Mouse (Mus musculus): ENCODE measurements at regions not wholly inside any gene's neighbourhood (a gene's known extent, or its start where the extent isn't known, plus 50 kb on each side); places are given as distances from the start of the nearest gene placed in this dataset.

DNA sequence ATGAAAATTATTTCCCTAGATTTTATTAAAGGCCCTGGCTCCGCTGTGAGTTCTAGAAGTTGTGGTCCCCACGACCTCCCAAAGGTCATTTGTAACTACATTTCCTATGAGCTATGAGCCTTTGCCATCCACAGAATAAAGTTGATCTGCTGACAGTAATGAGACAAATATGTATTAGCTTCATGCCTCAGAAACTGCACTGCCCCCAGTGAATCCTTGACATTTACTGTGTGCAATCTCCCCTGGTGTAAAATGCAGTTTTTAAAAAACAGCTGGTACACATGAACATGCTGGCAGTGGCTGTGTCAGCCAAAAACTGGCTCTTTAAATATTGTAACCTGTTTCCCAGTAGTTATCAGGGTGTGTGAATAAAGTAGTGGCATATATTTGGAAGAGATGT lies 907.7 kb upstream of the Tenm2 start:
- no peak overlapping the region for H3K4me3 ChIP-seq (ENCODE audit: insufficient read depth, low read length)
- H3K4me1 ChIP-seq (ENCODE audit: control insufficient read depth, insufficient read depth, low read length) = no peaks in the 10 kb centered on the region
- H3K27ac ChIP-seq (ENCODE audit: insufficient read depth, low read length) = no peak overlapping the region
- TF ChIP-seq CTCF (IDR thresholded peaks at IDR 0.05; ENCODE audit: extremely low read depth, insufficient read depth, low read length) (no peak), POLR2A (IDR thresholded peaks at IDR 0.05; ENCODE audit: extremely low read depth, insufficient read depth, low read length) (no peak)

DNA sequence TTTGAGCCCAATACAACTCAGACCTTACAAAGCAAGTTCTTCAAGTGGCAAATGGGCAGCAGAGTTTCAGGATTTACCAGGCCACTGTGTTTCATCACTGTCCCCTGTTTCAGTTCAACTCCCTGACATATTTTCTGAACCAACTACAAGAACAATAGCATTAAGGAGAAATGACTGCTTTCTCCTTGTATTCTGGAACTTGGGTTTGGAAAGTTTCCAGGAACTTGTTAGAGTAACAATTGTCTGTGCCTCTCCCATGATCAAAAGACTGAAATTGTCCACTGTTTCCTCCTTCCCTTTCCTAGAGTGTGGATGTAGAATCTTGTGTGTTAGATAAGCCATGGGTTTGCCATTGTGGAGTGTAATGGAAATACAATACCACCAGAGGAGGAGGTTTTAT lies 893.1 kb upstream of the Tenm2 start:
- H3K27ac ChIP-seq (ENCODE audit: insufficient read depth, low read length) = no peak overlapping the region
- no peak for TF ChIP-seq CTCF (IDR thresholded peaks at IDR 0.05; ENCODE audit: extremely low read depth, insufficient read depth, low read length)
- no peak for TF ChIP-seq POLR2A (IDR thresholded peaks at IDR 0.05; ENCODE audit: extremely low read depth, insufficient read depth, low read length)
- no peaks in the 10 kb centered on the region for H3K4me1 ChIP-seq (ENCODE audit: control insufficient read depth, insufficient read depth, low read length)
- no peak overlapping the region for H3K4me3 ChIP-seq (ENCODE audit: insufficient read depth, low read length)

DNA sequence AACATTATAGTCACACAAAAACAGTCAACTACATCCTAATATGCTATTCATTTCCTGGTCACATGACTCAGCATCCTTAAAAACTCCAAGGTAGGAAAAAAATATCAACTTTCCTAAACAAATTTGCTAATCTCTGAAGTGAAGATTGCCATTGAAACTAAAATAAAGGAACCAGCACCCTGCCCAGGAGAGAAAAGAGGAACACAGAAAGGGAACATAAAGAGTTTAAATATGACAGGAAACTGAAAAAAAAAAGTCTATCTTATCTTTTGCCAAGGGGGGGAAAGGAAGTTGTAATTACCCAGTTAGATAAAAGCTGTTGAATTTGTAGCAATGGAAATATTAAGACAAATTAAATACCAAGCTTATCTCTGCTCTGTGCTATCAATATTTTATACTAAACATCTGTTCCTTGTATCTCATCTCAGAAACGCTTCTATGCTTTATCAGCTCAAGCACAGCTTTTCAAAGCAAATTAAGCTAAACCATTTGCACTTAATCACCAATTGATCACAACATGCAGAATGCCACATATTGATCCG lies 888.1 kb upstream of the Tenm2 start:
- Histone ChIP-seq H3K27ac (ENCODE audit: insufficient read depth, low read length) (no peak overlapping the region), H3K4me1 (ENCODE audit: control insufficient read depth, insufficient read depth, low read length) (no peaks in the 10 kb centered on the region), H3K4me3 (ENCODE audit: insufficient read depth, low read length) (no peak overlapping the region)
- TF ChIP-seq POLR2A (IDR thresholded peaks at IDR 0.05; ENCODE audit: extremely low read depth, insufficient read depth, low read length) (no peak), CTCF (IDR thresholded peaks at IDR 0.05; ENCODE audit: extremely low read depth, insufficient read depth, low read length) (no peak)

DNA sequence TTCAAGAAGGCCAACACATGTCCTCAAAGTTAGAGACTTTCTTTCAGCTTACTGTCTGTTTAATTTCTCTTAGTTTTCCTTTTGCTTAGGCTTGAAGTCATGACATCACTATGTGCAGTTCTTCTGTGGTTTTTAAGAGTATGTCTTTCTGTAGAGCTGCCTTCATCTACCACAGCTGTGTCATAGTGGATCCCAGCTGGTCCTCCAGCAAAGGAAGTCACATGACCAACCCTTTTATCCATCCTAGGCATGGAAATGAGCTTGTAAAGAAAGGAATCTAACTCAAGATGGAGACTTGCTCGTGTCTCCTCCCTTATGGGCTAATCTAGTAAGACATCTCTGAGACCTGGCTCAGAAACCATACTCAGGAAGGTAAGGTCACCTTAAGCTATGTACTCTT lies 886.7 kb upstream of the Tenm2 start:
- Histone ChIP-seq H3K4me1 (ENCODE audit: control insufficient read depth, insufficient read depth, low read length) (no peaks in the 10 kb centered on the region), H3K27ac (ENCODE audit: insufficient read depth, low read length) (no peak overlapping the region), H3K4me3 (ENCODE audit: insufficient read depth, low read length) (no peak overlapping the region)
- TF ChIP-seq CTCF (IDR thresholded peaks at IDR 0.05; ENCODE audit: extremely low read depth, insufficient read depth, low read length) (no peak), POLR2A (IDR thresholded peaks at IDR 0.05; ENCODE audit: extremely low read depth, insufficient read depth, low read length) (no peak)

DNA sequence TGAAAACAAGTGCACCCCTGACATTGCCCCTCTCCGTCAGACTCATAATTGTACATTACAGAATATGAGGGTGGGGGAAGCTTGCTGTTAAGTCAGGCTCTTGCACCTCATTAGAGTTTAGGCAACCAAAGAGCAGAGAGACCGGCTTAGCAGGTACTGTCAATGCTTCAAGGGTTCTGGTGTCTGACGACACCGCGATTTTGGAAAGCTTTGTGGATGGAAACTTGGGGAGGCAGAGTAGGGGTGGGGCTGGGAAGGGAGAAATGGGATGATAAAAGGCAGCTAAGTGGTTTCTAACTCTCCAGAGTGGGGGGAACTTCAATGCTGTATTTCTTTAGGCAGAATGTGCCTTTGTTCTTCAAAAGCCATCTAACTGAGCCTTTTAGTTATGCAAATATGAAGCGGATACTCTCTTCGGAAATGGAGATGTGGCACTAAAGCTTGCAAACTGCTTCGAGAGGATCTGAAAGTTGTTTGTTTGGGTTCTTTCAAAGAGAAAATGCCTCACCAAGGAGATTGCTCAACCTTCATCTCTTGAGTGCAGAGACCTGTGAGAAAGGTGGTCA lies 885.4 kb upstream of the Tenm2 start:
- H3K4me1 ChIP-seq (ENCODE audit: control insufficient read depth, insufficient read depth, low read length) = no peaks in the 10 kb centered on the region
- TF ChIP-seq CTCF (IDR thresholded peaks at IDR 0.05; ENCODE audit: extremely low read depth, insufficient read depth, low read length) = no peak
- no peak for TF ChIP-seq POLR2A (IDR thresholded peaks at IDR 0.05; ENCODE audit: extremely low read depth, insufficient read depth, low read length)
- no peak overlapping the region for H3K27ac ChIP-seq (ENCODE audit: insufficient read depth, low read length)
- H3K4me3 ChIP-seq (ENCODE audit: insufficient read depth, low read length) = no peak overlapping the region

DNA sequence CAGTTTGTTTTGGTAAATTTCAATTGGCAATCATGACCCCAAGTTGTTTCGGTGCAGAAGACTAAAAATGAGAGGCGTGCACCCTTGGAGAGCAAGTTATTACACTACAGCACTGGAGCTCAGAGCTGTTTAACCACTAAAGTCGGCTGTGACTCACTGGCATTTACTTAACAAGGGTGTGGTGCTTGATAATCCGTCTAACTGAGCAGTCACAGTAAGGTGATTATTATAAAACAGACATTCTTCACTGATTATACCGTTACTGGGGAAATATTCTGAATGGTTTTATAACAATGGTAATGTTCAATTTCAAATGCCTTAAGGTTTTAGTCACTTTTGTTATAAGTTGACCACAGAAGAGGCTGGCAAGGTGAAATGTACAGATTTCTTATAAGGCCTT lies 882.0 kb upstream of the Tenm2 start:
- TF ChIP-seq POLR2A (IDR thresholded peaks at IDR 0.05; ENCODE audit: extremely low read depth, insufficient read depth, low read length) = no peak
- no peak for TF ChIP-seq CTCF (IDR thresholded peaks at IDR 0.05; ENCODE audit: extremely low read depth, insufficient read depth, low read length)
- Histone ChIP-seq H3K4me1 (ENCODE audit: control insufficient read depth, insufficient read depth, low read length) (no peaks in the 10 kb centered on the region), H3K27ac (ENCODE audit: insufficient read depth, low read length) (no peak overlapping the region), H3K4me3 (ENCODE audit: insufficient read depth, low read length) (no peak overlapping the region)

DNA sequence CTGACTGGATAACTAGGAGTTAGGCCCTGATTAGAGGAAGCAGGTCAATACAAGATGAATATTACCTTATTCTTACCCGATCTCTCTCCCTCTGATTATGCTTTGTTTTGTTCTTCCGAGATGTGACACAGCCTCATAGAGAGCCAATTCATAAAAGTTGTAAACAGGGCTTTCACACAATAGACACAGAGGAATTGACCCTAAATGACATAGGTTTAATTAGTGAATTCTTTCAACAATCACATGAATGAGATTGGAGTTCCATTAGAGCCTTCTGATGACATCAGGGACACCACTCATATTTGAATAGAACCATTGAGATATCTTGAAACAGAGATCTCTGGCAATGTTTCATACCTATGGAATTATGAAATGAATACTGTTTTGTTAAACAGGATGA lies 856.4 kb upstream of the Tenm2 start:
- Histone ChIP-seq H3K4me1 (ENCODE audit: control insufficient read depth, insufficient read depth, low read length) (no peaks in the 10 kb centered on the region), H3K27ac (ENCODE audit: insufficient read depth, low read length) (no peak overlapping the region)
- no peak for TF ChIP-seq CTCF (IDR thresholded peaks at IDR 0.05; ENCODE audit: extremely low read depth, insufficient read depth, low read length)
- no peak for TF ChIP-seq POLR2A (IDR thresholded peaks at IDR 0.05; ENCODE audit: extremely low read depth, insufficient read depth, low read length)

DNA sequence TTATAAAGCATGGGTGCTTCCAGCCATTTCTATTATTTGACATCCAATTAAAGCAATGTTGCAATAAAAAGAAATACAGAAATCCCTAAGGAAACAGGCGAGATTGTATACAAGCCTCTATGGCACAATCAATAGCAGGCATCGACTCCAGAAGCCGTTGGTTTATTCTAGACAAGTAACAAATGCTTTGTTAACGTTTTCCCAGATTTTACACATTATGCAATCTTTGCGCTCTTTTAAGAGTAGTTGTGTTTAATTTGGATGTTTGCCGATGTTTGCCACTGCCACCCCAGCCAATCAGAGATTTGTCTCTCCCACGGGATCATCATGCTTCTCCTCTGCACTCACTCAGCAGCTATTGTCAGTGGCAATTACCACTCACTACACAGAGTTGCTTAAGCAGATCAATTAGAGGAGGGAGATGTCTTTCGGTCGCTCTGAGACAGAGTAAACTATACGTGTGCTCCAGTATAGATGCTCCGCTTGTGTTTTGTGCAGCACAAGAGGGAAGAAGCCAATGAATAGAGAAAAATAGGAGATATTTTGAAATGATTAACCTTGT lies 839.5 kb upstream of the Tenm2 start:
- no peak for TF ChIP-seq POLR2A (IDR thresholded peaks at IDR 0.05; ENCODE audit: extremely low read depth, insufficient read depth, low read length)
- no peak for TF ChIP-seq CTCF (IDR thresholded peaks at IDR 0.05; ENCODE audit: extremely low read depth, insufficient read depth, low read length)
- no peak overlapping the region for H3K4me3 ChIP-seq (ENCODE audit: insufficient read depth, low read length)
- no peak overlapping the region for H3K27ac ChIP-seq (ENCODE audit: insufficient read depth, low read length)
- no peaks in the 10 kb centered on the region for H3K4me1 ChIP-seq (ENCODE audit: control insufficient read depth, insufficient read depth, low read length)

More for the DNA sequence above, 856.4 kb upstream of the Tenm2 start:
- no peak overlapping the region for H3K4me3 ChIP-seq (ENCODE audit: insufficient read depth, low read length)

DNA sequence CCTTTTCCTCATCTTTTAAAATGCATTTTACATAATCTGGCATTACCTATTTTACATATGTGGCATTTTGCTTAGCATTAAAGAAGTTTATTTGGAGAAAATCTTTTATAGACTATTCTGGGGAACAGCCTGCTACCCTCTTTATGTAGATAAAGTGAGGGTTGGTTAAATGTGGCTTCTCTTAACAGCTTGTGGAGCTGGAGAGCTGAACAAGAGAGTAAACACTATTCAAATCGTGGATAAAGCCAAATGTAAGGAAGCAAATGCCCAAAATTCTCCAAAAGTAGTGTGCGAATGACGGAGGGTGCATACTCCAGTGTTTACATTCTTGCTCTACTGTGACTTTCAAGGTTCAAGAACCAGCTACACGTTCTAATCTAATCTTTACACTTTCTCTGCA lies 833.9 kb upstream of the Tenm2 start:
- Histone ChIP-seq H3K27ac (ENCODE audit: insufficient read depth, low read length) (no peak overlapping the region), H3K4me3 (ENCODE audit: insufficient read depth, low read length) (no peak overlapping the region), H3K4me1 (ENCODE audit: control insufficient read depth, insufficient read depth, low read length) (no peaks in the 10 kb centered on the region)
- TF ChIP-seq CTCF (IDR thresholded peaks at IDR 0.05; ENCODE audit: extremely low read depth, insufficient read depth, low read length) (no peak), POLR2A (IDR thresholded peaks at IDR 0.05; ENCODE audit: extremely low read depth, insufficient read depth, low read length) (no peak)

DNA sequence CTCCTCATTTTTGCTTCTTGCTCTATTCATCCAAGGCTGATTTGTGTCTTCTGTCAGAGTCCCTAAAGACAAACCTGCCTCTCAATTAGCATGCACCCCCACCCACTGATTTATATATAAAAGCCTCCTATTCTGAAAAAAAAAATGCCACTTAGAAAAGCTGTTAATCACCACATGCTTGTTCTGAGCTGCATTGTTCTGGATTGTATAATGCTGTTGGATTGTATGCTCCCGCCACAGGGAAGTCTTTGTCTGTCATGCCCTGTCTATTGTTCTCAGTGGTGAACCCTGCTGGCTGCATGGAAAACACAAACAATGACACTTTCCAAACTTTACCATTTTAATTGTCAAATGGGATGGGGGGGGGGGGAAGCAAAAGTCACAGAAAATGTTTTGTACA lies 831.9 kb upstream of the Tenm2 start:
- Histone ChIP-seq H3K4me3 (ENCODE audit: insufficient read depth, low read length) (no peak overlapping the region), H3K4me1 (ENCODE audit: control insufficient read depth, insufficient read depth, low read length) (no peaks in the 10 kb centered on the region), H3K27ac (ENCODE audit: insufficient read depth, low read length) (no peak overlapping the region)
- no peak for TF ChIP-seq CTCF (IDR thresholded peaks at IDR 0.05; ENCODE audit: extremely low read depth, insufficient read depth, low read length)
- TF ChIP-seq POLR2A (IDR thresholded peaks at IDR 0.05; ENCODE audit: extremely low read depth, insufficient read depth, low read length) = no peak

Data from cortical plate, adult 2 months (tissue).